Mouse (Mus musculus) C2C12 (cell line): ENCODE measurements at regions not wholly inside any gene's neighbourhood (a gene's known extent, or its start where the extent isn't known, plus 50 kb on each side); places are given as distances from the start of the nearest gene placed in this dataset.

ENCODE experiments used
- CTCF ChIP-seq: IDR thresholded peaks from one replicate; pipeline ENCODE4 v1.5.1; 2011; ENCODE audit not compliant: control insufficient read depth, insufficient read depth, insufficient read length
- MAX ChIP-seq: IDR thresholded peaks from one replicate; pipeline ENCODE4 v1.6.1; 2011; ENCODE audit warnings: mild to moderate bottlenecking, control low read depth
- USF1 ChIP-seq: IDR thresholded peaks from one replicate; pipeline ENCODE4 v1.6.1; 2011; ENCODE audit warnings: low read depth, mild to moderate bottlenecking, control low read depth, moderate library complexity

DNA sequence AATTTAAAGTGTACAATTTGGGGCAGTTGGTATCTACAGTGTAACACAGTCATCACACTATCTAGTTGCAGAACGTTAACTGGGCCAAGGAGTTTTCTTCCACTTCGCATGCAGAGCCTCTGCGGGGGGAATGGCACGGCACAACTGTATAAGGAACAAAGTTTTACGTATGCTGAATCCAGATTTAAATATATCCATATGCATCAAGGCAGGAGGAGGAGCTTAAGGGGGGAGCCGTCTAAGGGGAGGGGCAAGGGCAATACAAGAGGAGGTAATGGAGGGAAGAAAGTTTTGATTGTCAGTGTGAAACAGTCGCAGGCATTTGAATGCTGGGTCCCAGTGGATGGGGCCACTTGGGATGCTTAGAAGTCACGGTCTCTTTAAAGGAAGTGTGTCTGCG, 68.6 kb upstream of the Foxk1 start:
- TF ChIP-seq MAX (no peak), CTCF (no peak), USF1 (no peak)
